ENCODE assay signal across 8 mouse cellular contexts in genomic region chr3:20154531-20155367, GRCm38 (mm10). TPM values are rescaled to one million over a fixed set of nuclear protein-coding genes. Genes with fewer than 3 reads are reported as not detected.
A peak's percentile ranks its signal among the peaks of the same experiment; 100 is the strongest.
DNase-seq lines count a peak whose midpoint lies in the region; ATAC-seq and TF ChIP-seq lines count a peak whose summit lies in the region.

Gene Gyg, minus strand, starts transcription at chr3:20155317.

- 0 out of 2 replicates have a peak, but pooled peaks cover 4% of the 10 kb centered on the region for H3K9me3 ChIP-seq in heart, embryonic 10.5 days
- H3K9me3 ChIP-seq in kidney, embryonic 14.5 days (ENCODE audit: control insufficient read depth, low read length) = peaks cover 5% of the 10 kb centered on the region; the same call in 1 of the 2 replicates
- no peaks in the 10 kb centered on the region for H3K9me3 ChIP-seq in liver, embryonic 11.5 days (ENCODE audit: control insufficient read depth, low read length)

- peak within 1 kb of the TSS; percentile 67 for H3K4me2 ChIP-seq in kidney, embryonic 14.5 days (replicated peaks; ENCODE audit: low read depth, low read length)
- H3K4me2 ChIP-seq in liver, embryonic 11.5 days = peak within 1 kb of the TSS; percentile 74
- H3K4me2 ChIP-seq in myocyte (ENCODE audit: low read depth) = peak within 1 kb of the TSS; percentile 90

- peak; percentile 48; the same call in 1 of the 2 replicates for TF ChIP-seq POLR2A in bone marrow, adult 2 months (IDR thresholded peaks at IDR 0.05; ENCODE audit: borderline replicate concordance, control insufficient read depth, low read depth, low read length)
- peak; percentile 69 for TF ChIP-seq POLR2A in embryonic fibroblast, embryonic 13.5 days (IDR thresholded peaks at IDR 0.05; ENCODE audit: low read depth, low read length)
- TF ChIP-seq POLR2A in myocyte (IDR thresholded peaks at IDR 0.05; ENCODE audit: insufficient read length, low read depth) = peak; percentile 69

- H3K9ac ChIP-seq in kidney, embryonic 14.5 days (ENCODE audit: low read depth, low read length) = peak within 1 kb of the TSS; percentile 82
- peak within 1 kb of the TSS; percentile 82 for H3K9ac ChIP-seq in liver, embryonic 11.5 days (ENCODE audit: low read depth, low read length)

- H3K27me3 ChIP-seq in heart, embryonic 10.5 days (ENCODE audit: insufficient read depth, poor library complexity, severe bottlenecking) = no peaks in the 10 kb centered on the region
- no peaks in the 10 kb centered on the region for H3K27me3 ChIP-seq in kidney, embryonic 14.5 days (ENCODE audit: control insufficient read depth, insufficient read depth, low read length)
- no peaks in the 10 kb centered on the region for H3K27me3 ChIP-seq in liver, embryonic 11.5 days (replicated peaks; ENCODE audit: control insufficient read depth, insufficient read depth, low read length)
- no peaks in the 10 kb centered on the region for H3K27me3 ChIP-seq in myocyte (ENCODE audit: control insufficient read depth, insufficient read depth, insufficient read length)

- H3K79me2 ChIP-seq in myocyte (ENCODE audit: control insufficient read depth, insufficient read depth) = no peaks in the 10 kb centered on the region

- no peak for TF ChIP-seq CTCF in bone marrow, adult 2 months (IDR thresholded peaks at IDR 0.05; ENCODE audit: control insufficient read depth, insufficient read depth, low read length)
- no peak for TF ChIP-seq CTCF in embryonic fibroblast, embryonic 13.5 days (IDR thresholded peaks at IDR 0.05; ENCODE audit: borderline replicate concordance, insufficient read depth, low read length)

- no peaks in the 10 kb centered on the region; the same call in 1 of the 2 replicates for H3K4me1 ChIP-seq in bone marrow, adult 2 months (ENCODE audit: control insufficient read depth, insufficient read depth, low read length)
- H3K4me1 ChIP-seq in embryonic fibroblast, embryonic 13.5 days (ENCODE audit: control insufficient read depth, insufficient read depth, low read length) = no peaks in the 10 kb centered on the region
- peaks cover 11% of the 10 kb centered on the region for H3K4me1 ChIP-seq in heart, embryonic 10.5 days
- H3K4me1 ChIP-seq in kidney, embryonic 14.5 days (ENCODE audit: control insufficient read depth, insufficient read depth, low read length) = peaks cover 6% of the 10 kb centered on the region; the same call in 1 of the 2 replicates
- H3K4me1 ChIP-seq in liver, embryonic 11.5 days (replicated peaks; ENCODE audit: control insufficient read depth, insufficient read depth, low read length) = peaks cover 9% of the 10 kb centered on the region

- peak within 1 kb of the TSS; percentile 89 for H3K27ac ChIP-seq in bone marrow, adult 2 months (ENCODE audit: control insufficient read depth, insufficient read depth, low read depth, low read length, poor library complexity)
- H3K27ac ChIP-seq in embryonic fibroblast, embryonic 13.5 days (ENCODE audit: insufficient read depth, low read length) = no peak within 1 kb of the TSS
- H3K27ac ChIP-seq in heart, embryonic 10.5 days = peak within 1 kb of the TSS; percentile 97
- H3K27ac ChIP-seq in kidney, embryonic 14.5 days (ENCODE audit: low read depth, low read length) = no peak within 1 kb of the TSS
- H3K27ac ChIP-seq in liver, embryonic 11.5 days (ENCODE audit: low read depth, low read length) = no peak within 1 kb of the TSS

- peak; percentile 86 for DNase-seq in A20 (ENCODE audit: low read depth, low spot score)
- peak; percentile 87 for DNase-seq in heart, embryonic 10.5 days (ENCODE audit: low spot score)
- DNase-seq in liver, embryonic 11.5 days (ENCODE audit: low spot score) = peak; percentile 75
- peak; percentile 44 to 78 for DNase-seq in spleen, postnatal 4 days (ENCODE audit: low spot score in 2 of 2)

- H3K4me3 ChIP-seq in bone marrow, adult 2 months (replicated peaks; ENCODE audit: control insufficient read depth, low read depth, low read length) = peak within 1 kb of the TSS; percentile 62
- peak within 1 kb of the TSS; percentile 55 for H3K4me3 ChIP-seq in embryonic fibroblast, embryonic 13.5 days (ENCODE audit: insufficient read depth, low read length)
- peak within 1 kb of the TSS; percentile 95 for H3K4me3 ChIP-seq in heart, embryonic 10.5 days
- H3K4me3 ChIP-seq in kidney, embryonic 14.5 days (ENCODE audit: low read length) = peak within 1 kb of the TSS; percentile 76
- peak within 1 kb of the TSS; percentile 70 for H3K4me3 ChIP-seq in liver, embryonic 11.5 days (ENCODE audit: low read depth, low read length)
- H3K4me3 ChIP-seq in myocyte = peak within 1 kb of the TSS; percentile 25

- peaks cover 15% of the 10 kb centered on the region for H3K36me3 ChIP-seq in heart, embryonic 10.5 days
- H3K36me3 ChIP-seq in kidney, embryonic 14.5 days (ENCODE audit: control insufficient read depth, insufficient read depth, low read length) = no peaks in the 10 kb centered on the region; the same call in 1 of the 2 replicates
- no peaks in the 10 kb centered on the region for H3K36me3 ChIP-seq in liver, embryonic 11.5 days (ENCODE audit: control insufficient read depth, insufficient read depth, low read length)
- no peaks in the 10 kb centered on the region for H3K36me3 ChIP-seq in myocyte (ENCODE audit: control insufficient read depth, insufficient read depth)

- under 1% methylated on average over 72 of the region's 73 CpGs for WGBS in bone marrow, adult 2 months
- 1% methylated on average over 73 of the region's 73 CpGs for WGBS in heart, embryonic 10.5 days
- WGBS in kidney, embryonic 14.5 days = under 1% methylated on average over 72 of the region's 73 CpGs
- whole genome bisulfite sequencing in liver, embryonic 11.5 days = 1% methylated on average over 73 of the region's 73 CpGs

- H3ac ChIP-seq in myocyte (ENCODE audit: control insufficient read depth, insufficient read length) = peak within 1 kb of the TSS; percentile 4

- peak; percentile 98 for ATAC-seq in kidney, embryonic 14.5 days (ENCODE audit: low FRiP score, low TSS enrichment)
- peak; percentile 91 for ATAC-seq in liver, embryonic 11.5 days (replicated peaks; ENCODE audit: low FRiP score)

TF ChIP-seq in myocyte, 11 proteins besides CTCF, POLR2A, EP300 and RAD21:
- TF ChIP-seq MAX (IDR thresholded peaks at IDR 0.05; ENCODE audit: low read depth) = no peak
- peak; percentile 69 for TF ChIP-seq USF1 (IDR thresholded peaks at IDR 0.05; ENCODE audit: low read depth)
- TF ChIP-seq MYOG (IDR thresholded peaks at IDR 0.05; ENCODE audit: control insufficient read depth in 1 of 3, insufficient read depth in 1 of 3, insufficient read length in 2 of 3, low read depth in 2 of 3) = peak in 2 of 3 experiments; percentile 47 to 79
- no peak for TF ChIP-seq TCF3 (IDR thresholded peaks at IDR 0.05; ENCODE audit: insufficient read length, low read depth)
- peak in 2 of 3 experiments; percentile 49 to 67 for TF ChIP-seq MYOD1 (IDR thresholded peaks at IDR 0.05; ENCODE audit: control insufficient read depth in 1 of 3, insufficient read length in 2 of 3, low read depth in 2 of 3)
TF ChIP-seq in myocyte: peak in this region for 3.

RNA-seq across cellular contexts. Expression of gene Gyg, which starts in this region (rescaled TPM):
- polyA plus RNA-seq in bone marrow, adult 2 months (2011; ENCODE audit: insufficient read depth, insufficient read length, low replicate concordance, missing spikeins) = 11.7 and 25.4 TPM in 2 replicates
- 75.1 and 89.4 TPM in 2 replicates for polyA plus RNA-seq in embryonic fibroblast, embryonic 13.5 days (2011; ENCODE audit: insufficient read length, low read depth, missing spikeins)
- 444 and 807 TPM in 2 replicates for polyA plus RNA-seq in heart, embryonic 10.5 days (2016; fragmentation: Nextera tagmentation; extraction: Ambion mirVana)
- polyA plus RNA-seq in kidney, embryonic 14.5 days (2014; fragmentation: Nextera tagmentation; extraction: Ambion mirVana) = 37.9 and 44.5 TPM in 2 replicates
- 57.2 and 58.5 TPM in 2 replicates for polyA plus RNA-seq in liver, embryonic 11.5 days (2014; fragmentation: Nextera tagmentation; extraction: Ambion mirVana)
- 63.9 TPM for polyA plus RNA-seq in myocyte (2012; fragmentation: generic; extraction: Trizol)

Comparison
In these comparisons a context has a peak if more than half of its experiments do, and no peak if none do; other contexts are left out.
1. H3K27ac ChIP-seq: peak in bone marrow, adult 2 months (single experiment) and heart, embryonic 10.5 days (single experiment); none in embryonic fibroblast, embryonic 13.5 days (single experiment), kidney, embryonic 14.5 days (single experiment) and liver, embryonic 11.5 days (single experiment).
2. H3K4me3 ChIP-seq: peak in every context shown above with its lines; median percentile 95 in heart, embryonic 10.5 days; 76 in kidney, embryonic 14.5 days; 70 in liver, embryonic 11.5 days; 62 in bone marrow, adult 2 months; 55 in embryonic fibroblast, embryonic 13.5 days; 25 in myocyte.
3. Peak in every context shown above with its lines, with median percentiles within 50 percentile points of each other: DNase-seq, POLR2A ChIP-seq and H3K4me2 ChIP-seq.